Mouse (Mus musculus): Measurements from ENCODE around the gene Olr1.

Gene Olr1

GRCm38 (mm10) chr6:129507024-129507423 lies at the start of gene Olr1:
Olr1 (minus strand) TSS chr6:129507165.
- no peak for DNase-seq (ENCODE audit: low spot score)

GRCm38 (mm10) chr6:129548009-129548408 lies 41.0 kb upstream of the Olr1 start:
- DNase-seq (ENCODE audit: low spot score) = no peak

- DNase-seq (ENCODE audit: low spot score) = no peak
Observed at GRCm38 (mm10) chr6:129547277-129547676, 40.3 kb upstream of the Olr1 start.

GRCm38 (mm10) chr6:129543709-129544606 lies 37.0 kb upstream of the Olr1 start:
- DNase-seq (ENCODE audit: low spot score) = no peak

GRCm38 (mm10) chr6:129542540-129542939 lies 35.6 kb upstream of the Olr1 start:
- DNase-seq (ENCODE audit: low spot score) = no peak

- DNase-seq (ENCODE audit: low spot score) = no peak
Observed at GRCm38 (mm10) chr6:129541931-129542330, 35.0 kb upstream of the Olr1 start.

GRCm38 (mm10) chr6:129538555-129538954 lies 31.6 kb upstream of the Olr1 start:
- DNase-seq (ENCODE audit: low spot score) = no peak

GRCm38 (mm10) chr6:129535723-129536122 lies 28.8 kb upstream of the Olr1 start:
- DNase-seq (ENCODE audit: low spot score) = no peak

GRCm38 (mm10) chr6:129534627-129535190 lies 27.7 kb upstream of the Olr1 start:
- no peak for DNase-seq (ENCODE audit: low spot score)

- no peak for DNase-seq (ENCODE audit: low spot score)
Observed at GRCm38 (mm10) chr6:129534057-129534456, 27.1 kb upstream of the Olr1 start.

GRCm38 (mm10) chr6:129532942-129533860 lies 26.2 kb upstream of the Olr1 start, which contains the start of gene Gabarapl1:
Gabarapl1 (plus strand) TSS chr6:129533160.
- DNase-seq (ENCODE audit: low spot score) = no peak

- no peak for DNase-seq (ENCODE audit: low spot score)
Observed at GRCm38 (mm10) chr6:129532556-129532941, 25.6 kb upstream of the Olr1 start.

GRCm38 (mm10) chr6:129530261-129530660 lies 23.3 kb upstream of the Olr1 start:
- no peak for DNase-seq (ENCODE audit: low spot score)

GRCm38 (mm10) chr6:129529605-129530004 lies 22.6 kb upstream of the Olr1 start:
- no peak for DNase-seq (ENCODE audit: low spot score)

GRCm38 (mm10) chr6:129527416-129527815 lies 20.5 kb upstream of the Olr1 start:
- no peak for DNase-seq (ENCODE audit: low spot score)

- DNase-seq (ENCODE audit: low spot score) = no peak
Observed at GRCm38 (mm10) chr6:129526069-129526468, 19.1 kb upstream of the Olr1 start.

GRCm38 (mm10) chr6:129517752-129518408 lies 10.9 kb upstream of the Olr1 start:
- DNase-seq (ENCODE audit: low spot score) = no peak

- DNase-seq (ENCODE audit: low spot score) = no peak
Observed at GRCm38 (mm10) chr6:129516388-129516787, 9.4 kb upstream of the Olr1 start.

- DNase-seq (ENCODE audit: low spot score) = no peak
Observed at GRCm38 (mm10) chr6:129515068-129515467, 8.1 kb upstream of the Olr1 start.

GRCm38 (mm10) chr6:129514376-129514775 lies 7.4 kb upstream of the Olr1 start:
- DNase-seq (ENCODE audit: low spot score) = no peak

- DNase-seq (ENCODE audit: low spot score) = no peak
Observed at GRCm38 (mm10) chr6:129513409-129513808, 6.4 kb upstream of the Olr1 start.

- DNase-seq (ENCODE audit: low spot score) = no peak
Observed at GRCm38 (mm10) chr6:129512868-129513267, 5.9 kb upstream of the Olr1 start.
